Mouse (Mus musculus): Measurements from ENCODE around the gene Utrn. TPM values are rescaled to one million over a fixed set of nuclear protein-coding genes. Genes with fewer than 3 reads are reported as not detected.
A peak's percentile ranks its signal among the peaks of the same experiment; 100 is the strongest.

Gene Utrn
- total and polyA plus RNA-seq, 2 experiments from 2014 or later, result 48.4 to 61.6 TPM

- Histone ChIP-seq H3K27me3 (ENCODE audit: control insufficient read depth, insufficient read depth, low read length) (no peaks in the 10 kb centered on the region), H3K4me1 (ENCODE audit: control insufficient read depth, insufficient read depth) (no peaks in the 10 kb centered on the region), H3K4me2 (ENCODE audit: low read depth, low read length) (no peak overlapping the region), H3K9ac (replicated peaks; ENCODE audit: low read depth, low read length) (no peak overlapping the region), H3K27ac (ENCODE audit: low read depth) (no peak overlapping the region), H3K36me3 (replicated peaks; ENCODE audit: control insufficient read depth, insufficient read depth, low read length) (peaks cover 67% of the 10 kb centered on the region), H3K4me3 (ENCODE audit: low read depth, low read length) (no peak overlapping the region), H3K9me3 (replicated peaks; ENCODE audit: control insufficient read depth, low read length) (no peaks in the 10 kb centered on the region)
- no peak for ATAC-seq (ENCODE audit: insufficient read depth, low read depth)
- TF ChIP-seq CTCF (IDR thresholded peaks at IDR 0.05; ENCODE audit: low read depth), result no peak
- TF ChIP-seq EP300 (IDR thresholded peaks at IDR 0.05; ENCODE audit: low read depth), result no peak
- WGBS, result 83% methylated on average over 5 of the region's 5 CpGs
- no peak for DNase-seq (ENCODE audit: low spot score)
Measured at GRCm38 (mm10) chr10:12716657-12717327, 152.4 kb downstream of the Utrn start.

GRCm38 (mm10) chr10:12713236-12713855 is 155.8 kb downstream of the Utrn start:
- TF ChIP-seq CTCF (IDR thresholded peaks at IDR 0.05; ENCODE audit: low read depth), result no peak
- no peak for TF ChIP-seq EP300 (IDR thresholded peaks at IDR 0.05; ENCODE audit: low read depth)
- no peaks in the 10 kb centered on the region for H3K27me3 ChIP-seq (ENCODE audit: control insufficient read depth, insufficient read depth, low read length)
- peaks cover 69% of the 10 kb centered on the region for H3K36me3 ChIP-seq (replicated peaks; ENCODE audit: control insufficient read depth, insufficient read depth, low read length)
- H3K4me2 ChIP-seq (ENCODE audit: low read depth, low read length), result no peak overlapping the region
- no peak for DNase-seq (ENCODE audit: low spot score)
- H3K4me3 ChIP-seq (ENCODE audit: low read depth, low read length), result no peak overlapping the region
- no peak overlapping the region for H3K9ac ChIP-seq (replicated peaks; ENCODE audit: low read depth, low read length)
- no peaks in the 10 kb centered on the region for H3K9me3 ChIP-seq (replicated peaks; ENCODE audit: control insufficient read depth, low read length)
- ATAC-seq (ENCODE audit: insufficient read depth, low read depth), result no peak
- 94% methylated on average over 14 of the region's 14 CpGs for WGBS
- no peaks in the 10 kb centered on the region for H3K4me1 ChIP-seq (ENCODE audit: control insufficient read depth, insufficient read depth)
- no peak overlapping the region for H3K27ac ChIP-seq (ENCODE audit: low read depth)

- H3K9ac ChIP-seq (replicated peaks; ENCODE audit: low read depth, low read length), result no peak overlapping the region
- no peaks in the 10 kb centered on the region for H3K9me3 ChIP-seq (replicated peaks; ENCODE audit: control insufficient read depth, low read length)
- no peaks in the 10 kb centered on the region for H3K4me1 ChIP-seq (ENCODE audit: control insufficient read depth, insufficient read depth)
- no peak overlapping the region for H3K4me3 ChIP-seq (ENCODE audit: low read depth, low read length)
- DNase-seq (ENCODE audit: low spot score), result no peak
- no peak for ATAC-seq (ENCODE audit: insufficient read depth, low read depth)
- no peak overlapping the region for H3K27ac ChIP-seq (ENCODE audit: low read depth)
- TF ChIP-seq CTCF (IDR thresholded peaks at IDR 0.05; ENCODE audit: low read depth) (no peak), EP300 (IDR thresholded peaks at IDR 0.05; ENCODE audit: low read depth) (no peak)
- H3K27me3 ChIP-seq (ENCODE audit: control insufficient read depth, insufficient read depth, low read length), result no peaks in the 10 kb centered on the region
- WGBS, result 88% methylated on average over 11 of the region's 11 CpGs
- H3K4me2 ChIP-seq (ENCODE audit: low read depth, low read length), result no peak overlapping the region
- peaks cover 73% of the 10 kb centered on the region for H3K36me3 ChIP-seq (replicated peaks; ENCODE audit: control insufficient read depth, insufficient read depth, low read length)
Measured at GRCm38 (mm10) chr10:12711332-12711831, 157.8 kb downstream of the Utrn start.

- no peak for DNase-seq (ENCODE audit: low spot score)
- ATAC-seq (ENCODE audit: insufficient read depth, low read depth), result no peak
- H3K36me3 ChIP-seq (replicated peaks; ENCODE audit: control insufficient read depth, insufficient read depth, low read length), result peaks cover 40% of the 10 kb centered on the region
- H3K4me2 ChIP-seq (ENCODE audit: low read depth, low read length), result no peak overlapping the region
- no peak for TF ChIP-seq EP300 (IDR thresholded peaks at IDR 0.05; ENCODE audit: low read depth)
- H3K27ac ChIP-seq (ENCODE audit: low read depth), result no peak overlapping the region
- H3K4me3 ChIP-seq (ENCODE audit: low read depth, low read length), result no peak overlapping the region
- peaks cover 23% of the 10 kb centered on the region for H3K4me1 ChIP-seq (ENCODE audit: control insufficient read depth, insufficient read depth)
- H3K9me3 ChIP-seq (replicated peaks; ENCODE audit: control insufficient read depth, low read length), result no peaks in the 10 kb centered on the region
- H3K27me3 ChIP-seq (ENCODE audit: control insufficient read depth, insufficient read depth, low read length), result no peaks in the 10 kb centered on the region
- no peak overlapping the region for H3K9ac ChIP-seq (replicated peaks; ENCODE audit: low read depth, low read length)
- WGBS, result 93% methylated on average over 2 of the region's 2 CpGs
Measured at GRCm38 (mm10) chr10:12706516-12706915, 162.6 kb downstream of the Utrn start.

GRCm38 (mm10) chr10:12705990-12706389 is 163.2 kb downstream of the Utrn start:
- WGBS, result 55% methylated on average over 1 of the region's 1 CpGs
- H3K9me3 ChIP-seq (replicated peaks; ENCODE audit: control insufficient read depth, low read length), result no peaks in the 10 kb centered on the region
- H3K4me3 ChIP-seq (ENCODE audit: low read depth, low read length), result no peak overlapping the region
- DNase-seq (ENCODE audit: low spot score), result no peak
- ATAC-seq (ENCODE audit: insufficient read depth, low read depth), result no peak
- H3K4me1 ChIP-seq (ENCODE audit: control insufficient read depth, insufficient read depth), result peaks cover 25% of the 10 kb centered on the region
- H3K36me3 ChIP-seq (replicated peaks; ENCODE audit: control insufficient read depth, insufficient read depth, low read length), result peaks cover 35% of the 10 kb centered on the region
- no peak overlapping the region for H3K4me2 ChIP-seq (ENCODE audit: low read depth, low read length)
- H3K27me3 ChIP-seq (ENCODE audit: control insufficient read depth, insufficient read depth, low read length), result no peaks in the 10 kb centered on the region
- no peak overlapping the region for H3K9ac ChIP-seq (replicated peaks; ENCODE audit: low read depth, low read length)
- TF ChIP-seq EP300 (IDR thresholded peaks at IDR 0.05; ENCODE audit: low read depth) (no peak), CTCF (IDR thresholded peaks at IDR 0.05; ENCODE audit: low read depth) (no peak)
- peak overlapping the region; percentile 8; the same call in 1 of the 2 replicates for H3K27ac ChIP-seq (ENCODE audit: low read depth)
